Mouse (Mus musculus) mature B cell (primary cell): ENCODE results near the gene Zfp513.
"Not testable (repeated sequence)": the region's sequence is repeated elsewhere in the genome, so short reads cannot be mapped to it uniquely, and the experiment has no call there.

ENCODE experiments used
- in situ Hi-C: fragments of 300-500 bp; cut with MboI; formaldehyde crosslinking; loops from 2 replicates; pipeline ENCODE4 v1.14.3; 2019

The Zfp513 gene

DNA sequence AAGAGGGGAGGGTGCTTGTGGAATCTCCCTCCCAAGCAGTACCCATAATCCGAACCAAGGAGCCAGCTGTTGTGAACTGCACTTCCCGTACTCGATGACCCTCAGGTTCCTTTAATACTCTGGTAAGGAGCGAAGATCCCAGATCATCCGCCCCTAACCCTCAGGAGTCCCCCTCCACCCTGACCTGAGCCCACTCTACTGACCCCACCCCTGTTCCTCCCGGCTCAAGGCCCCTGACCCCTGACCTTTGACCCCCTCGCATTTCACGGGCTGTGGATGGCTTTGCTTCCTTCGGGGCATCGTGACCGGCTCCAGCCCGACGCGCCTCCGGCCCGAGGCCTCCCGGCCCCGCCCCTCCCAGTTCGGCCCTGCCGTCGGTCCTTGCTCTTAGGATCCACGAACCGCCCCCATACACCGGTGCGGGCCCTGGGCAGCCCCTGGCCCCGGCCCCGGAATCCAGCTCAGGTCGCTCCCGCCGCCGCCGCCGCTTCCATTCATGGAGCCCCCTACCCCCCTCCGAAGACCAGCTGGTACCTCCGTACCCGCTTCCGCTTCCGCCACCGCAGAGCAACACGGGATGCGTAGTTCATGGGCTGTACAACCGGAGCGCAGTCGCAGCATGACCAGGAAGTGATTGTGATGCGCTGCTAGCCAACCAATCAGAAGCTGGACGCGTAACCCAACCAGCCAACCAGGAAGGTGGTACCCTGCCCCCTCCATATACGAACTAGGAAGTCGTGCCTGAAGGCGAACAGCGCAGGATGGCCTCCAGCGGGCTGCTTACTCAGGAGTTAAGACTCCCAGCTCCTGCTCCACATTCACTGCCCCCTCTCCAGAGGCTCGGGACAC lies at the start of gene Zfp513:
Gene Zfp513, minus strand, starts transcription at position 562 of the 849 bp plus-strand sequence.
- in situ Hi-C loops: no loop called here

DNA sequence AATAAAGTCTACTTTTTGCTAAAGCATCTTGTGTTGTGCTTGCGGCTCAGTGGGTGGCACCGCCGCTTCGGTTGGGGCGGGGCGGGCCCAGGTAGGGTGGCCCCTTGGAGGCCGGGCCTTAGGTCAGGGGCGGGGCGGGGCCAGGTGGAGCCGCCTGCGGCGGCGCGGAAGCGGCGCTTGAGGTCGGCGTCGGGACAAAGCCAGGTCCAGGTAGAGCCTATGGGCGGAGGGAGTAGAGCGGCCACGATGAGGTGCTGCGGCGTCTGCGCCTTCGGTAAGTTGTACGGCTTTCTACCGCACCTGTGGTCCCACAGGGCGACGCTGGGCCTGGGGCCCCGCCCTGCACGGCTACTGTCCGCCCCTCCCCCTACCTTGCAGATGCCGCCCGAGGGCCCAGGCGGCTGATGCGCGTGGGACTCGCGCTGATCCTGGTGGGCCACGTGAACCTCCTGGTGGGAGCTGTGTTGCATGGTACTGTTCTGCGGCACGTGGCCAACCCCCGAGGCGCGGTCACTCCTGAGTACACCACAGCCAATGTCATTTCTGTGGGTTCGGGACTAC lies 49.5 kb upstream of the Zfp513 start, which contains the start of gene Krtcap3:
Gene Krtcap3, plus strand, starts transcription at position 151 of the 561 bp plus-strand sequence.
- in situ Hi-C loops: no loop called here

DNA sequence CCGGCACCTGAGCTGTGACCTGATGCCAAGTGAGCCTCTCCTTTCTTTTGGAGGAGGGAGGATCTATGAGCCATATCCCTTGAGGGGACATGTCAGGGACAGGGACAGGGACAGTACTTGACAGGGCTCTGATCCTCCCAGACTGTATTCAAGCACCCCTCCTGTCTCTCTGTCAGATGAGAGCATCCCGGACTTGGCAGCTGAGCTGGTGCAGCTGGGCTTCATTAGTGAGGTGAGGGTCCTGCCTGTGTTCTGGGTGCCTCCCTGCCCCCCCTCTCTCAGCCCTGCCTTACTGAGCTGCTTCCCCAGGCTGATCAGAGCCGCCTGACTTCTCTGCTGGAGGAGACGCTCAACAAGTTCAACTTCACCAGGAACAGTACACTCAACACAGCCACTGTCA lies 48.6 kb upstream of the Zfp513 start:
- in situ Hi-C loops: no loop called here

DNA sequence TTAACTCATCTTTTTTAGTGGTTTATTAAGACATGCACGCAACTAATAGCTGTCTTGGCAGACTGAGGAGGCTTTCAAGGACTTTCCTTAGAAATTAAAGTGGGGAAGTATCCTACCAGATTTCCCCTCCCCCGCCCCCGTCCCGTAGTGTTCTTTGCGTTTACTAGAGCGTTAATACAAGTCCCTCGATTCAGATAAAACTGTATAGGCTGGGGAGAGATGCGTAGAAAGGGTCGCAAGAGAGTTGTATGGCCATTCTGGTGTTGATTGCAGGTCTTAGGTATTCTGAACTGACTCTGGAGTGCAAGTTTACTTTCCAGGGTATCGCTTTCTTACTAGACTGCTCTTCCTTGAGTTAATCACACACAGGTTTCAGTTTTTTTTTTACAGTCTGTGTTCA lies 40.1 kb upstream of the Zfp513 start:
- in situ Hi-C loops: no loop called here

DNA sequence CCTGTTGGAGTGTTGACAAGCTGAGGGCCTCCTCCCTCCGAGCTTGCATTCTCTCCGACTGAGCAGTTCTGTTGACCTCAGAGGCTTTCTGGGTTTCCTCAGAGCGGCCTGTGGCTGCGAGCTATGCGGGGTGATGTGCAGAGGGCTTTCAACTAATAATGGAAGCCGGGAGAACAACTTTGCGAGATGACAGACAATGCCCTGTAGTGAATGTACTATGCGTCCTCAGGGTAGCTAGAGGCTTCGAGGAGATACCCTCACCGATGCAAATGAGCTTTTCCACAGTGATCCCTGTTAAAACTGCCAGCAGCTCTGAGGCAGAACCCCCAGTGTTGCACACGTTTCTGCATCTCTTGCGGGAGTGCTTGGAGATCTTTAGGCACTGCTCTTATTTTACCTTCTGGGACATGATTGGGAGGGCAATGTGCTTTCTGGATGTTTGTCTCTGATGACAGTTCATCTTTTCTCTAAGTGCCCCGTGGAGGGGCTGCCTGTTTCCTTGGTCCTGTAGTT lies 39.5 kb upstream of the Zfp513 start:
- in situ Hi-C loops: no loop called here

DNA sequence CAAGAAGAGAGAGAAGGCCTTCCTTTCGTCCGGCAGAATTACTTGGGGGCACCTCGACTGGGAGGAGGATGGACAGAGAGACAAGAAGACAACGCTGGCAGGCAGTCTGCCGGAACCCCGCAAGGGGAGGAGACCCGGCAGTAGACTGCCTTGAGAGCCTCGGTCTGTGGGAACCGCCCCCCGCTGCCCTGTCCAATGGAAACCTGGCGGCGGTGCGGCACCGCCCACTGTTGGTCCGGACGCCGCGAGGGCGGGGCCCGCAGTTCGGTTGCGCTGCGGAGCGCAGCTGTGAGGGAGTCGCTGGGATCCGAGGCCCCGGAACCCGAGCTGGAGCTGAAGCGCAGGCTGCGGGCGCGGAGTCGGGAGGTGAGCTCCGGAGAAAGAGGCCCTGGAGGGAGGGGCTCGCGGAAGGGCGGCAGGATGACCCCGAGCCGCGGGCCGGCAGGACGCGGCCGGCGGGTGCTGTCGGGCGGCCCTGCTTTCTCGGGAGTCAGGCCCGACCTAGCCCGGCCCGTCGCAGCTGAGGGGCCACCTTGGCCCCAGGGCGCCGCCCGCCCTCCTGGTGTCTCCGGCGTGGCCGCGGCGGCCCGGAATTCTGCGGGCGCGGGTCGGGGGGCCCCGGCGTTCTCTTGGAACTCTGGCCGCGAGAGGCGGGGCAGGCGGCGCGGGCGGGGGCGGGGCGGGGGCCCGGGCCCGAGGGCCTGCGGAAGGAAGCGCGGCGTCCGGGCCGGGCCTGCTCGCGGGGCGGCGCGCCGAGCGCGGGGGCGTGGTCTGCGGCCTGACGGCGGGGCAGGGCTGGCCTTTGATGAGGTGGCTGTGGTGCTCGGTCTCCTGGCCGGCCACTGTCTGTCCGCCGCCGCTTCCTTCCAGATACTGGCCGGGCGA lies 38.8 kb upstream of the Zfp513 start, which contains the start of the genes Nrbp1 and Gm9970:
Gene Nrbp1, plus strand, starts transcription at position 228 of the 885 bp plus-strand sequence.
Gene Gm9970, minus strand, starts transcription at position 596 of the 885 bp plus-strand sequence.
- in situ Hi-C loops: no loop called here

DNA sequence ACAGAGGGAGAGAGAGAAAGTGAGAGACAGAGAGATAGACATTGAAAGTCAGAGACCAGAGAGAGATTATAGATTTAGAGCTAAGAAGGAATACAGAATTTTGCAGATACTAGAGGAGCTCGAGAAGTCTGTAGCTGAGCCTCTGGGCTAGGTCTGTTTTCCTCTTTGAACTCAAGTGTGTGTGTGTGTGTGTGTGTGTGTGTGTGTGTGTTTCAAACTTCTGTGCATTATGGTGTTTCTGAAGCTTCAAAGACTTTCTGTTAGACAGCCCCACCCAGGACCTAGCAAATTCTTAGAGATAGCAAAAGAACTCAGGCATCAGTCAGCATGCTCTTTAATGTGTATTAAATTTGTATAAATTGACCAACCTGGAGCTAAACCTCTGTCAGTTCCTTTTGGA lies 24.5 kb upstream of the Zfp513 start:
- in situ Hi-C loops: no loop called here

DNA sequence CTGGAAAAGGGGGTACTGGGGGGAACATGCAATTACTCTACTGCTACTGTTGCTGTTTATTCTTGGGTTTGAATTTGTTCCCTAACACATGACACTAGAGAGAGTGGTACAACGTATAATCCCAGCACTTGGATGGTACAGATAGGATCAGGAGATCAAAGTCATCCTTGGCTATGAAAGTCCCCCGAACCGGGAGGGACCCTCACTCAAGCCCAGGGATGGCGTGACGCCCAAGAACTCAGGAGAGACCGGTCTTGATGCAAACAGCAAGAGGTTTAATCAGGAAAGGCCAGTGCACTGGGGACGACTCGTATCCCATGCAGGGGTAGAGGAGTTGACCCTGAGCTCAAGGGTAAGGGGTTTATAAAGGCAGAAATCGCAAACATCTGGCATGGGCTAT lies 20.6 kb upstream of the Zfp513 start:
- in situ Hi-C loops: no loop called here

DNA sequence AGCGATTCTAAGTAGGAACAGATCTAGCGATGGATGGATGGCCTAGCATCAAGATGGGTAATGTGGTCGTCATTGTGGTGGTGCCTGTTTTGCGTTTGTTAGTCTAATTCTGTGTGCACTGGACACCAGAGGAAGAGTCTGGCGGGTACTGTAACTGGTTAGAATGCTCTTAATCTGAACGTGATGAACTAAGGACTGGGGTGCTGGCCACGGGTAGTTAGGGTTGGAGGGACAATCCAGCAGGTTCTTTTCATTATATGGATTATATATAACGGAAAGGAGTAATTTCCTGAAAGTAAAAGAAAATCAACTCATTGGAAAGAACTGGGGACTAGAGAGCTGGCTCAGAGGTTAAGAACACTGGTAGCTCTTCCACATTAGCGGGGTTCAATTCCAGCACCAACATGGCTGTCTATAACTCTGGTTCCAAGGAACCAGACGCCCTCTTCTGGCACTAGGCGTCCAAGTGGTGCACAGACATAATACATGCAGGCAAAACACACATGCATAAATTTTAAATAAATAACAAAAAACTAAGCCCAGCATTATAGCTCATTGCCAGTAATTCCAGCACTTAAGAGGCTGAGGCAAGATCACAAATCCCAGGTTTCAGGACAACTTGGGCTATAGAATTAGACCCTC lies 19.3 kb upstream of the Zfp513 start:
- in situ Hi-C loops: no loop called here

DNA sequence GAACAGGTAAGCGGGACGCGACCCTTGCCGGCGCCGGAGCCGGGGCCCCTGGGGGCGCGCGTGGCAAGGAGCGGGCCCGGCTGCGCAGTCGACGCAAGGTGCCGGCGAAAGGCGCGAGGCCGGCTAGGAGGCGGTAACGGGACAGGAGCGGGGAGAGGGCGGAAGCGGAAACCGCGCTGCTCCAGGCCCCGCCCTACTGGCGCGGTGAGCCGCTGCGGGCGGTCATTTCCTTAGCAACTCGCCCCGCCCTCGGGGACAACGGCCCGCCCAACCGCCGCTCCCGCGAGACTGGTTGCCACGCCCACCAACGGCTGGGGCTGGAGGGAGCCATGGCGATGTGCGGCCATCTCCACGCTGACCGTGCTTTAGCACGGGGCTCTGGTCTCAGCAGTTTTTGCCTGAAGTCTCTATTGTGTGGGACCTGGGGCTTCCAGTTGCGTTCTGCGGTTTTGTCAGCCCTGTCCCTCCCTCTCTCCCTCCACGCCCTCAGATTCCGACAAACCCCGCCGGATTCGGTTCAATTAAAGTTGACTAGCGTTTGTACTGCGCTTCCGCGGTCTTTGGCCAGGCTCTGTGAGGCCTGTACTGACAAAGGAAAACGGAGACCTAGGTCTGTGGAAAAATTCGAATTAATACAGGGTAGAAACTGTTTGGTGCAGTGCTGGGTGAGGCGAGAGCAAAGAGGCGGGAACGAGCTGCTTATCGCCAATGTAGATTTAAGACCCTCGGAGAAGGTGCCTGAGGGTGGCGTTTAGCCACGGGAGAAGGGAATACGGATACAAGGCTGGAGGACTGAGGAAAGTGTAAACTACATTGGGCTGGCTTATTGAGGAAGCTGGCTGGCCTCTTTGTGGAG lies 18.6 kb upstream of the Zfp513 start, which contains the start of gene Ppm1g:
Gene Ppm1g, minus strand, starts transcription at position 240 of the 856 bp plus-strand sequence.
- in situ Hi-C loops: no loop called here

DNA sequence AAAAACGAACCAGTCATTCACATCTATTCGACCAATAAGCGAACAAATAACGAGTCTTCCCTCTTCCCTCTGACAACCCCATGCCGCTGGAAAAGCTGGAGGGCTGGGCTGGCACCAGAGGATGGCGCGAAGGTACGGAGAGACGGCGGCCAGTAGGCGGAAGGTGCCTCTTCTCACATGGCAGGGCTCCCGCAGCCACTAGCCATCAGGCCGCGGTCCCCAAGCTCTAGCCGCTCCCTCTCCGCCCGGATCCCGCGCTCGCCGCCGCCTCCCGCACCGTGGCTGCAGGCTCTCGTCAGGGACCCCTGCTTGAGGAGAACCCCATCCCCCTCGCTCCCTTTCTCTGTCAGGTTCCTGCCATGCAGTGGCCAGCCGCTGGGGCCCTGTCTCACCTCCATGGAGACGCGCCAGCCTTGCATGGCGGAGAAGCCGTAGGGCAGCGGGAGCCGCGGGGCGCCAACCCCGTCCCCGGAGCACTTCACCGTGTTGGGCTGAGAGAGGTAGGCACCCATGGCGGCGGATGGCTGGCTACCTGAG lies 17.9 kb upstream of the Zfp513 start:
- in situ Hi-C loops: no loop called here

DNA sequence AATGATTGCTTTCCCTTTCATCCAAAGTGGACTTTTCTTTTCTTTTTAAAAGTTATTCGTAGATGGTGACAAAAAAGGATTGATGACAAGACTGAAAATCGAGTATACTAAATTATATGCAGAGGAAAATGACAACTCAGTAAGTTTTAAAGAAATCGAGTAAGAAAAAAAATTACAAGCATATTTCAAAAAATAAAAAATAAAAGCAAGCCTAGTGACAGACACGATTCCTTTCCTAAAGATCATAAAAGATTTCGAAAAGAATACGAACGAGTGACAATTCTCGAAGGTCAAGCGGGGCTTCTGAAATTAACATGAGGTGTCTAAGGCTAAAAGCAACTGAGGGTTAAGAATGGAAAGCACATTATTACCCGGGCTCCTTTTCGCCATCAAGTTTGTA lies 17.4 kb upstream of the Zfp513 start:
- in situ Hi-C loops: no loop called here

DNA sequence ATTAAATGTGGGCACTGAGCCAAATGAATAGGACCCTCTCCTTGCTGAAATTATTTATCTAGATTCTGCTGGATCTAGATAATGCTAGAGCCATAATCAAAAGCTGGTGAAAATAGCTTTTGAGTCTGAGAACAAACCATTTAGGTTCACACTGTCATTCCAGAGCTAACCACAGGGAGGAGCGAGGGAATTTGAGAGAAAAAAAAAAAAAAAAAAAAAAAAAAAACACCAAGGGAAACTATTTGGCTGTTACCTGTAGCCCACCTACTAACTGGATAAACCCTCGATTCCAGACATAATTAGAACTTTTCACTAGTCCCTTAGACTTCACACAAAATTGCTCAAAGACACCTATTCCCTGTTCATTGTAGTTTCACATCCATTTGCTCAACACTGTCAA lies 17.0 kb upstream of the Zfp513 start:
- in situ Hi-C loops: no loop called here

DNA sequence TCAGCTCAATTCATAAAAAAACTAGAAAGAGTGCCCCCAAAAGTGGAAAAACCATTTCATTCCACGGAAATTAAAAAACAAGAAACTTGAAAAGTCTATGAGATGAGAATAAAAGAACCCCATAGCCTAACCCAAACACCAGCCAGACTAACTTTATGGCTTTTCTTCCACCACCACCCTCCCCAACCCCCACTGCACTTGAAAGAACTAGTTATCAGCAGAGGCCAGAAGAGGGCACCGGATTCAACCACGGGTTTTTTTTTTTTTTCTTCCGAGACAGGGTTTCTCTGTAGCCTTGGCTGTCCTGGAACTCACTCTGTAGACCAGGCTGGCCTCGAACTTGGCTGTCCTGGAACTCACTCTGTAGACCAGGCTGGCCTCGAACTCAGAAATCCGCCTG lies 16.2 kb upstream of the Zfp513 start:
- in situ Hi-C loops: no loop called here

DNA sequence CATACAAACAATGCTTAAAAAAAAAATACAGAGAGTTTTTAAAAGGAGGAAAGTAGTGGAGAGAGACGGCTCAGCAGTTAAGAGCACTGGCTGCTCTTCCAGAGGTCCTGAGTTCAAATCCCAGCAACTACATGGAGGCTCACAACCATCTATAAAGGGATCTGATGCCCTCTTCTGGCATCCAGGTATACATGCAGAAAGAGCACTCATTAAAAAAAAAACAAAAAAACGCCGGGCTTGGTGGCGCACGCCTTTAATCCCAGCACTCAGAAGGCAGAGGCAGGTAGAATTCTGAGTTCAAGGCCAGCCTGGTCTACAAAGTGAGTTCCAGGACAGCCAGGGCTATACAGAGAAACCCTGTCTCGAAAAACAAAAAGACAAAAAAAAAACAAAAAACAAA lies 14.5 kb upstream of the Zfp513 start:
- in situ Hi-C loops: not testable (repeated sequence)

DNA sequence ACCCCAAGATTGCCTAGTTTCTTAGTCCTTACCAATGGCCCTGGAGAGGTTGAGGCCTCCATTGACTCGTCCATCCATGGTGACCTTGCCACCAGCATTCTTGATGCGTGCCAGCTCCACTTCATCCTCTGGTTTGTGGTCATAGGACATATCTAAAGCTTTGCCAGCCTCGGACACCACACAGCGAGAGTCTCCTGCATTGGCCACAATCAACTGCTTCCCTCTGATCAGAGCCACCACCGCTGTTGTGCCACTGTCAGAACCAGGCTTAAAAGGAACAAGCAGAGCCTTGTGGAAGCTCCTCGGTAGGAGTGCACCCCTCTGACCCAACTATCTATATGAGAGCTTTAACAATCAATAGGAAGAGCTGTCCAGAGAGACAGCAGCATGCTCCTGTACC lies 2.3 kb upstream of the Zfp513 start:
- in situ Hi-C loops: no loop called here

DNA sequence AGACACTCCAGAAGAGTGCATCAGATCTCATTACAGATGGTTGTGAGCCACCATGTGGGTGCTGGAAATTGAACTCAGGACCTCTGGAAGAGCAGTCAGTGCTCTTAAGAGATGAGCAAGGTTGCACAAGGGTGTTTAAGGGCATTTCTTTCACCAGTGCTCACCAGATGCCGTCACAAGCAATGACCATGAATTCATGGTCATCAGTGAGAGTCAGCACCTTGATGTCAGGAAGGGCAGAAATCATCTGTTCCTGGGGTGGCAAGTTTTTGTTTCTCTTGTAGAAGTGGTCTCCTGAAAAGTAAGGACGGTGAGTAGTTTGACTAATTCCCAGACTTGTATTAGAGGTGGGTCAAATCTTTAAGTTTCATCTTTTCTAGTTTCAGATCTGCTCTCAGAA lies 1.8 kb upstream of the Zfp513 start:
- in situ Hi-C loops: no loop called here

DNA sequence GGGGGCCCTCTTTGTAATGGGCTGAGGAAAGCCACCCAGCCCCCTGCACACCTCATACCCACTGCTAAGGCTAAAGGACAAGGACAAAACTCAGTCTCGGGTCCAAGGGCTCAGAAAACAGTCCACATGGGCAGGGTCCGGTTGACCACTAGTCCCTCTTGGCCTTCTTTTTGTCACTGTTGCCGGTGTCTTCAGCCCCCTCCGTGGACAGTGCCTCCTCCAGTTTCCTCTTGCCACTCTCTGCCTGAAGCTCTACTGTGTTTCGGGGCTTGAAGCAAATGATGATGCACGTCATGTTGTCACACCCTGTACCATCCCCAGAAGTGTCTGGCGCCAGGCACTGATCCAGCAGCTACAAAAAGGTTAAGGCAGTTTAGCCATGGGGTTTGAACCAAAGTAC lies 830 bp upstream of the Zfp513 start:
- in situ Hi-C loops: no loop called here

DNA sequence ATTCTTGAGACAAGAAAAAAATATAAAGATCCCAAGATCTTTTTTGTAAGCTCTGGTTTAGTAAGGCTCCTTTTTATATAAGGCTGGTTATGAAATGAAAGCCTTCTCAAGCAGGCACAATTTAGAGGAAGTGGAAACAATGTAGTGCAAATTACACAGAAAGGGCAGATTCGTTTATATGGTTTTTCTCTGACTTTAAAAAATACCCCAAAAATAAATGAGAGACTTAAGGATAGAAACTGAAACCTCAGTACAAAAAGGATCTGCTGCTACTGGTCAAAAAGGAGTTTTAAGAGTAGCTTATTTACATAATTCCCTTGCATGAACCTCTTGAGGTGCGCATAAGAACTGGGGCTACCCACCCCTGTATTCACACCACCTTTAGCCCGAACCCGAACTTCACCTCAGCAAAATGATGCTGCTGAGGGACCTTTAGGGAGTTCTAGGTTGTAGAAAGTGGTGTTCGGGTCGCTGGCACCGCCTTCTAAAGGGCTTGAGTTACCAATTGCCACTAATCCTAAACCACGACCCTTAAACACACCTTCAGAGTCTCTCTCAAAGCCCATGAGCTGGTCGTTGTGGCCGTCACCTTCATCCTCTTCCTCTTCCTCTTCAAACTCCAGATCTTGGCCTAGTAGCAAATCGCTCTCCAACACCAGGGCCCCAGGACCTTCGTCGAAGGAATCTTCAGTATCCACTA lies 911 bp downstream of the Zfp513 start:
- in situ Hi-C loops: no loop called here

DNA sequence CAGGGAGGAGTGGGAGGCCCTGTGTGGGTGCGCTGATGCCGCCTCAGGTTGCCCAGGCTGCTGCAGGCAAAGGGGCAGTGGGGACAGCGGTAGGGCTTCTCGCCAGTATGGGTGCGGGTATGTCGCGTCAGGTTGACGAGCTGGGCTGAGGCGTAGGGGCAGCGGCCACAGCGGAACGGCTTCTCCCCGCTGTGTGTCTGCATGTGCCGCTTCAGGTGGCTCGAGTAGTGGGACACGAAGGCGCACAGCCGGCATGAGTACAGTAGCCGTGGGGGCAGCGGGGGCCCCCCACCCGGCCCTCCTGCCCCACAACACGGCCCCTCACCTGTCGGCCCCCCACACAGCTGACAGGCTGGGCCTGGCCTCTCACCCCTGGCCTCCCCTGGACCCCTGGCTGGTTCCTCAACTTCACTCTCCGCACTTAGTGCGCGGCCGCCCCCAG lies 1.8 kb downstream of the Zfp513 start:
- in situ Hi-C loops: no loop called here
